Mouse (Mus musculus) gastrocnemius, postnatal 10 days (tissue): Measurements from ENCODE around the gene Mecr. TPM values are rescaled to one million over a fixed set of nuclear protein-coding genes. Genes with fewer than 3 reads are reported as not detected.
A peak's percentile ranks its signal among the peaks of the same experiment; 100 is the strongest.

Source experiments
- DNase-seq: peaks from one replicate; pipeline ENCODE4 v3.0.0; 2021; ENCODE audit warnings: mixed read lengths
- total RNA-seq, 2 experiments: library from RNA; stranded (reverse); gene quantifications; 2 replicates each; pipeline ENCODE4 v1.2.3; 2021

Mecr gene
- total RNA-seq, 2 experiments from 2014 or later, result 19.0 to 22.4 TPM

DNA sequence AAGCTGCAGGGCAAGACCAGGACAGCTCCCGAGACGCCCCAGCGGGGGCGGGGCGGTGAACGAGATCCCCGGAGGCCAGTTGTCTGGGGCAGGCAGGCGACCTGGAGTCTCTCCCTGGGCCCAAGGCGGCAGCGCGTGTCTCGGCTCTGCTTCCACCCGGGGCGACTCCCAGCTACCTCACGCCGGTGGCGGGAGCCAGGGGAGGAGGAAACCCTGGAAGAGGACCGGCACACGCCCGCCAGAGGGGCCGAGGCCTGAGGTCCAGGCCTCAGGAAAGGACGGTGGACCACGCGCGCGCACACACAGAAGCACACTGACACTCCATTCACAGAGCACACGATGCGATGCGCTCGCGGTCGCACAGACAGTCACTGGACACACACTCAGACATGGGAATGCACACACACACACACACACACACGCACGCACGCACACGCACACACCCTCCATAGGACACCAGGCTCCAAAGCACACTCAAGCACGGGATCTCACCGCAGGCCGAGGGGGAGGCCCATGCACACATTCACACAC, 6.9 kb upstream of the Mecr start:
- DNase-seq, result peak; percentile 46

DNA sequence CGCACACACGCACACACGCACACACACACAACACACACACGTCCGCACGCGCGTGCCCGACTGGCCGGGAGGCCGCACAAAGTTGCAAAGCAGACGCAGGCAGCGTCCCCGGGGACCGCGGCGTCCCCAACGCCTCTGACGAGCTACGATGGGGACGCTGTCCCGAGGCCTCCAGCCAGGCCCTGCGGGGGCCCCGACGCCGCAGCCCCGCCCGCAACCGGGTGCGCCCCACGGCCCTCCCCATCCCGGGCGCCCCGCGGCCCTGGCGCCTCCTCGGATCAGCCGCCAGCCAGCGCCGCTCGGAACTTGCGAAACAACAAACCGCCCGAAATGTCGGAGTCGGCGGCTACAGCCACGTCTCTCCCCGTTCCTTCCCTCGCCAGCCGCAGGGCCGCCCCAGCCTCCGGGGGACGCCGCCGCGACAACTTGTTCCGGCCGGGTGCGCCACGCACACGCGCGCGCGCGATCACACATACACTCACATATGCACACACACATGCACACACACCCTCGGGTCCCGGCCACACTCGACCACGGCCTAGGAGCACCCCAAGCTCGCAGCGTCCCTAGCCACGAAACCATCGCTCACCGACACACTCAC, 6.3 kb upstream of the Mecr start:
- DNase-seq, result peak; percentile 43

DNA sequence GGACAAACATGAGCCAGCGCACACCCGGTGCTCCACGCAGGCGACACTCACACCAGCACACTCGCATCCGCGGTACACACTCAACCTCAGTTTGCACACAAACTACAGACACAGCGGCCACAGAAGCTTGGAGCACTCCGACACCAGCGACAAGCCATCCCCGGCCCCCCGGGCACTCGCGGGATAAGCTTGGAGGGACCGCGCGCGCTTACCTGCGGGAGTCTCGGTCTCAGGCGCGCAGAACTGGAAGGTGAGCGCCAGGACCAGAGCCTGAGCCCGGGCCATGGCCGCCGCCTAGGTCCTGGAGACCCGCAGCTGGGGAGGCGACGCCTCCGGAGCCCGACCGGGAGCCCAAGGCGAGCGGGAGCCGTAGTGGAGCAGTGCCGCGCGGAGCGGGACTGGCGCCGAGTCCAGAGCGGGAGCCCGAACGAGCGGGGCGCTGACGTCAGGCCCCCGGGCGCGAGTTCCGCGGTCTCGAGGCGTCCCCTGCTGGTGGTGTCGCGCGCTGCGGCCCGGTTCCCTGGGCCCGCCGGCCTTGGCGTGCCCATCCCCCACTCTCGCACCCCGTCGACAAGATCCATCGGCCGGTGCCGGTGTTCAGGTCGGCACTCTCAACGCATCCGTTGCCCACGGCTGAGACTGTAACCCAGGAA, 5.3 kb upstream of the Mecr start, which contains the start of gene Ptpru:
Gene Ptpru, minus strand, starts transcription at position 417 of the 653 bp plus-strand sequence.
- peak; percentile 96 for DNase-seq

DNA sequence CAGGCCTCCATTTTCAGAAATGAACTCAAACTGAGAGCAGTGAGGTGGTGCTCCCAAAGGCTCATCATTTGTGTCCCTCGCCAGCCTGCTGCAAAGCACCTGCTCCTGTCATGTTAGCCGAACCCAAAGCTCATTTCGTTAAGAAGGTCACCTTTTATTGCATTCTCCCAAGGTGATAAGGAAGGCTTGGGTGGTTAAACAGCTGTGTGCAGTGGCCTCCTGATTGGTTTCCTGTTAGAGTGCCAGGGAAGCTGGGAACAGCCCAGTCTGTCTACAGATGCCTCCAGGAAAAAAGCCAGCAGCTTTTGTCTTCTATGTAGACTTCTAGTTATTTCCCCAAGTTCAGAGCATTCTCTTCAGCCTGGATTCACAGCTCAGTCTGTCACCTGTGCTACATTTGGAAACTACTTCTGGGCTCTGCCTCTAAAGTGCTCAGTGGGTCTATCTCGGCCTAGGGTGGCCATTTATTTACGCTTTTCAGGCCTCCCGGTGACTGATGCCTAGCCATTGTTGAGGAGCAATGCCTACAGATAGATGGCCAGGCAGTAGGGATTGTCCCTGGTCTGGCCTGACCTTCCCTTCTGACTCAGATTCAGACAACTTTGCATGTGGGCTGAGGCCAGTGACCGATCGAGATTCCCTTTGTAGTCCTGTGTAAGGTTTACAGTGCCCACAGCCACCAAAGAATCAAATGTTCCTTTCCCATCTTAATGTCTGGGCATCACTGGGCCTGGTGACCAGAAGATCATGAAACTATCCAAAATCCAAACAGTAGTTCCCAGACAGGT, 2.9 kb downstream of the Mecr start:
- no peak for DNase-seq

DNA sequence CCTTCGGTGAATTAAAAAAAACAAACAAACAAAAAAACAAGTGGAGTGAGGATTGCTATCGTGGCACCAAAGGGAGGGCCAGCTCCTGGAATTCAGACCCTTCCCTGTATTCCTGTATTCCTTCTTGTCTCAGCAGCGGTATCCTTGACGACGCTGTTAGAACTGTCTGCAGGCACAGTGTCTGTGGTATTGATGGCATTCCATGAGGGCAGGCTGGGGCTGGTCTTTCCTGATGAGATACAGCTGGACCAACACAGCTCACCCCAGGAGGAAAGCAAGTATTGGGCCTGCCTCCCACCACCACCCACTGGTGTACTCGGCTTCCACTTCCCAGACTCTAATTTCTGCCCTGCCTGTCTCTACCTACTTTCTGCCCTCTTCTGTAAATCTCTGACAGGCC, 4.8 kb downstream of the Mecr start:
- no peak for DNase-seq

DNA sequence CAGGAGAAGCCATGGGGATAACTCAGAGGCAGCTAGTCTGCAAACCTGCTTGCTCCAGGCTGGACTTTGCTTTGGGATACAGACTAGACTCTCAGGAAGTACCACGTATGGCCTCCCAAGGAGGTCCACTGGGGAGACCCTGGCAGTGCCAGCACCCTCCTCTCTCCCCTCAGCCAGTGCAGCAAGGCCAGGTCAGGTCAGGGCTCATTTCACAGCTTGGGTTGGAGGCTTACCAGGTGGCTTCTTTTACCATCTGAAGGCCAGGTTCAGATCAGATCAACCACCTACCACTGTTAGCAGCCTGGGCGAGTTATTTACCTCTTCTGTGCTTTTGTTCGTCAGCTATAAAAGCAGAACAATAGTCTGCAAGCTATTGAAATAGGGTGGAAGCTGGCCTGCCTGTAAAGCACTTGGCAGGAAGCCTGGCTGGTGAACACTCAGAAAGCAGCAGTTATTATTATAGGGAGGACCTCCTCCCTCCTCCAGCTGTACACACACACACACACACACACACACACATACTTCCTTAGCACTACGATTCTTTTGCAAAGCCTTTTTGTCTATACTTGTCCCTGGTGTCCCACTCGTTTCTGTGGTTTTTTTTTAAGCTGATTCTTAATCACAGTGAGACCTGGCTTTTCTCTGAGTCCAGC, 6.8 kb downstream of the Mecr start:
- DNase-seq, result peak; percentile 46

DNA sequence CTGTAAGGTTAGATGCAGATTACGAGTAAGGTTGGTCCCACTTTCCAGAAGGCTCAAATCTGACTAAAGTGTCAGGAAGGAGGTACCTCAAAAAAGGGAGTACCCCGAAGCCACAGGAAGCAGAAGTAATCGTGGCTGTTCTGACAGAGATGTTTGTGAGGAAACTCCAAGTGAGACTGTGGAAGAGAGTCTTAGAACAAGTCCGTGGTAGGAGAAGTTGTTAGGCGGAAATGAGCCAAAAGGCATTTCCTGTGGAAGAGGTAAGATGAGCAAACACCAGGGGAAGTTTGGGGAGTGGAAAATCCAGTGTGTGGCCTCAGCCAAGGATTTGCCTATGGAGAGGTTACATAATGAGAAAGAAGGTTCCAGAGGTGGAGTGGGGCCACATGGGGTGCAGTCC, 11.7 kb downstream of the Mecr start:
- no peak for DNase-seq

DNA sequence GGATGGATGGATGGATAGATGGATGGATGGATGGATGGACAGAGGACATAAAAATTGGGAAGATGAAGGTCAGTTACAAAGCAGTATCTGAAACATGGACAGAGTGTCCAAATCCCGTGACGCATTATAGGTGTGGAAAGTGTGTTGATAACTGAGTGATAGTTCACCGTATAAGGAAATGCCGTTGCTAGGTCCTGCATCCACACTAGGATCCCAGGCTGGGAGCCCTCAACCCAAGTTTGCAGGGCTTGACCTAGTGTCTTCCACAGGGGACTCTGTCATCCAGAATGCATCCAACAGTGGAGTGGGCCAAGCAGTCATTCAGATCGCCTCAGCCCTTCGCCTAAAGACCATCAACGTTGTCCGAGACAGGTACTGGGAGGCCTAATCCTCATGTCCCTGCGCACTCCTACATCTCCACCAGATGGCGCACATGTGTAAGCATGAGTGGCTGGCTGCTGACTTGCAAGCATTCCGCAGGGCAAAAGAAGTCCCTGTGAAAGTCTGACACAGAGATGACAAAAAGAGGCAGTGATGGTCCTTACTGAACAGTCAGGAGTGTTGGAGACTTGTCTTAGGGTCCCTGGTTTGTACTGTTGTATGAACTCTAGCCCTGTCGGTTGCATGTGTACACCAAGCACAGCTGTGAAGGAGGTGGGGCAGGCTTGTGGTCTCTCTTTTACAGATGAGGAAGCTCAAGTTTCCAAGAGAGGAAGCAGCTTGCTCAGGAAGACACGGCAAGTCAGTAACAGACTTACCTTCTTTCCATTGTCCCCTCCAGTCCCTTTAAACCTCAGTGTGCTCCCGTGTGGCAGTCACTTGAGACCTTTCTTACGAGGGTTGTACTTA, 17.4 kb downstream of the Mecr start:
- DNase-seq, result peak; percentile 79

DNA sequence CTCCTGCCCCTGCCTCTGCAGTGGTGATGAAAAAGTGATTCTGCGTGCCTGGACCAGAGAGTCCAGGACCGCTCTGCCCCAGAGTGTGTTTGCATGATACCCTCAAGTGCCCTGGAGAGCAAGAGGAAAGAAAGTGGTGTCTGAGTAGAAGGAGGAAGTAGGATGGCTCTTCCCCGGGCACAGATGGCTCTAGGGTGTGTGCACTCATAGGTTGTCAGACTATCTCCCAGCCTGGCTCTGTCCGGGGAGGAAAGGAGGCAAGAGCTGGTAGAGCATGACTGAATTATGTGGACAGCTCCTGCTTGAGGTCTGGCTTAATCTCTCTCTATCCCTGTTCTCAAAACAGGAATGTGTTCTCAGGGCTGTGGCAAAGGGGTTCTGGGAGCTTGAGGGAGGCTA, 18.1 kb downstream of the Mecr start:
- DNase-seq, result no peak

DNA sequence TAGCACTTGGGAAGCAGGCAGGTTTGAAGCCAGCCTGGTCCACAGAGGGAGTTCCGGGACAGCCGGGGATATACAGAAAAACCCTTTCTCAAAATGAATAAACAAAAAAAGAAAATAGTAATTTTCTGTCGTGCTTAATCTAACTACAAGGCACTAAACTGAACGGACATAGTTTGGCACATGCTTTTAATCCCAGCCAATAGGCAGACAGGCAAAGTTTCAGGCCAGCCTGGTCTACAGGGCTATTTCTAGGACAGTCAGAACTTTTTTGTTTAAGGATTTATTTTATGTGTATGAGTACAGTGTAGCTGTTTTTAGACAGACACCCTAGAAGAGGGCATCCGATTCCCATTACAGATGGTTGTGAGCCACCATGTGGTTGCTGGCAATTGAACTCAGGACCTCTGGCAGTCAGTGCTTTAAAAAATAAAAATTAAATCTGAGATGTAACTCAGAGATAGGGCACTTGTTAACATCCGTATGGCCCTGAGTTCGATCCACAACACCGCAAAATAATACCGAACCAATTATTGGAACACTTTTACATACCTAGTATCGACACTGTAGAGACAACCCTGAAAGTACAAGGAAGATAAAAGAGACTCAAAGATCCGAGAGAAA, 29.5 kb downstream of the Mecr start:
- no peak for DNase-seq

DNA sequence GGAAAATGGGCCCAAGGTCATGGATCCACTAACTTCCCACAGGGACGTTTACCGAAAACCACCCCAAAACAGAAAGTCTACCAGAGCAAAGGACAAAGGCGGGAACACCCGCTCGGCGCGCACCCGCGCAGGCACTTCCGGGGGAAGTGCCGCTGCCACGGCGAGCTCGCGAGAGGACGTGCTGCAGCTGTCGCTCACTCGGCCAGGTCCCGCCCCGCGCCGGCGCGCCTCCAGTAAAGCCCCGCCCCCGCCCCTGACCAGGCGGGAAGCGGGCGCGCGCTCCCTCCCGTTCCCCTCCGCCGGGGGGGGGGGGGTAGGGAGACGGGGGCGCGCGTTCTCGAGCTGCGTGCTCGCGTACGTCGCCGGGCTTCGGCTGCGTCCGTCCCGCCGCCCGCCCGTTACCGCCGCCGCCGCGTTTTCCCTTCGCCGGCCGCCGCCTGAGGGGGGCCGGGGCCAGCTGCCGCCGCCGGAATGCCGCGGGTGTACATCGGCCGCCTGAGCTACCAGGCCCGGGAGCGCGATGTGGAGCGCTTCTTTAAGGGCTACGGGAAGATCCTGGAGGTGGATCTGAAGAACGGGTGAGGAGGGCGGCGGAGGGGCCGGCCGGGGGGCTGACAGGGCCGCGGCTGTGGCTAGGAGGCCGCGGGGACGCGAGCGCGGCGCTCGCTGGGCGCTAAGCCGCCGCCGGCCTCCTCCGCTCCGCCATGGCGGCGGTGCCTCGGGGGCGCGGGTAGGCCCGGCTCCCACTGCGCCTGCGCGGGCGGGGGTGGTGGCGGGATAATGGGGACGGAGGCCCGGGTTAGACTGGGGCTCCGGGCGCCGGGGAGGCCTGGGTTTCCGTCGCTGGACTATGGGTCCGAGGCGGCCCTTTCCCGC, 30.3 kb downstream of the Mecr start, which contains the start of gene Srsf4:
Gene Srsf4, plus strand, starts transcription at position 325 of the 876 bp plus-strand sequence.
- peak; percentile 95 for DNase-seq

DNA sequence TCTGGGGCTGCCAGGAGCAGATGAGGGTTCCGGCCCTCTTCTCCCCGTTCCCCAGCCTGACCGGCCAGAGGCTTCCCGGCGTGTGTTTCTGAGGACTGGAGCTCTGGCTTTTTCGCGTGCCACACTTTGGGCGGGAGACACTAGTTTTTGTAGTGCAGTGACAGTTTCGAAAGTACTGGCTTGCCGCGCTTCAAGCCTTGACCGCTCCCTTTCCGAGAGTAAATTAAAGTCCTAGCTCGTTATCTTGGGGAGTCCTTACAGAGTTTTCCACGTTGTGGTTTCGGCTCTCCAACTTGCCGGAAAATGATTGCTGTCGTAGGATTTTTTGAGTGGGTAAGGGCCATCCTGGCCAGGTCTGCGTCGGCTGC, 30.9 kb downstream of the Mecr start:
- DNase-seq, result no peak

DNA sequence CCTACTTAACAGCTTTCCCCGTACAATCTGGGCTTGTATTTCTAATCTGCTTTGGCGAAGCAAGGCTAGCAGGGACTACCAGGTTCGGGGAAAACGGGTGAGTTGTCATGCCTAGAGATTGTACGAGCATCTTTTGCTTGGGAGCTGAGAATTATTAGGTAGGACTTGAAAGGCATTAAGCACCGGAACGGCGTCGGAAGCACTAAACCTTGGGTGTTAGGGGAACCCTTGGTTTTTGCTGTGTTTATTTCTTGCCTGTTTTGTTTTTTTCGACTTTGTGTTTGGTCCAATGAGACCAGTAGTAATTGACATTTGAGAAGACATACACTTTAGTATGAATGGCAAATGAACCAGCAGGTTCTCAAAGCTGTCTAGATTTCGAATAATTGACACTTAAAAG, 31.3 kb downstream of the Mecr start:
- no peak for DNase-seq

DNA sequence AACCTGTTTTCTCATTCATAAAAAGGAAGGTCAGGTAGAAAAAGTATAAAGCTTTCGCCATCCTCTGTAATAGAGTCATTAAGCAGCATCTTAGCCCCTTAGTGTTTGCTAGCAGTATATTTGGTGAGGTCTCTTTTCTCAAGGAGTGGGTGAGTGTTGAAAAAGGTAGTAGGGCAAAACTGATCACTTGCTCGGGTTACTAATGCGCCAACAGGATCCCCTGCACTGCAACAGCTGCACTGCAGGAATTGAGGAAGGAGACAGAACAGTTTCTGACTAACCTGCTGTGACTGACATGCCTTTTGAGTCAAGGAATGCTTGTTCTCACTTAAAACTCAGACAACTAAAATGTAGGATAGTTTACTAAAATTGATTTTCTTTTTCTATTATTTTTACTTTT, 32.0 kb downstream of the Mecr start:
- no peak for DNase-seq

DNA sequence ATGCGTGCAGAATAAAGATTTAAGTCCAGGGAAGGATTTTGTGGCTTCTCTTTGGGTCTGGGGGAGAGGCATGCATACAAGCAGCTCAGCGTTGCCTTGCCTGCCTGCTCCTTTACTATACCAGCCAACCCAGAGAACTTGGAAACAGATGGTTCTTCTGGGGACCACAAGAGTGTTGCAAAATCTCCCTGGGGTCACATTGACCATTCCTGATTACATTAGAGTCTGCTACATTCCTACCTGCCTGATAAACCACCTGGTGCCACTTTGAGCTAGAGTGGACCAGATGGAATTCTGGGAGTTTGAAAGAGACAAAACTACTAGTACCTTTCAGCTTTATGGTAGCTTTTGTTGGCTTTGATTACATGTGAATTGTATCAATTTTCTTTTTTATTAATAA, 33.6 kb downstream of the Mecr start:
- DNase-seq, result no peak

DNA sequence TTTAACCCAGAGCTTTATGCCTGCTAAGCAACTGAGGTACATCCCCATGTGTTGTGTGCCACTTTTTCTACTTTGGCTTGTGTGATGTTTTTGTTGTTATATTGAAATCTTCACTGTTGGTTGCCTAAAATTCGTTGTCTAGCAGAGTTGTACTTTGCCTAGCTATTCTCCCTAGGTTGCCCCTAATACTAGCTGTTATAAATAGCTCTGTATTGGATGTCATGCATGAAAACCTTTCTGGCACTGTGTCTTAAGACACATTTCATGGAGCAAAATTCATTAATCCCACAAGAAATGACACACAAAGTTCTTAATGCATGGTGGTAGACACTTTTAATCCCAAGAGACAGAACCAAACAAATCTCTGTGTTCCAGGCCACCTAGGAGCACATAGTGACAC, 36.4 kb downstream of the Mecr start:
- no peak for DNase-seq

DNA sequence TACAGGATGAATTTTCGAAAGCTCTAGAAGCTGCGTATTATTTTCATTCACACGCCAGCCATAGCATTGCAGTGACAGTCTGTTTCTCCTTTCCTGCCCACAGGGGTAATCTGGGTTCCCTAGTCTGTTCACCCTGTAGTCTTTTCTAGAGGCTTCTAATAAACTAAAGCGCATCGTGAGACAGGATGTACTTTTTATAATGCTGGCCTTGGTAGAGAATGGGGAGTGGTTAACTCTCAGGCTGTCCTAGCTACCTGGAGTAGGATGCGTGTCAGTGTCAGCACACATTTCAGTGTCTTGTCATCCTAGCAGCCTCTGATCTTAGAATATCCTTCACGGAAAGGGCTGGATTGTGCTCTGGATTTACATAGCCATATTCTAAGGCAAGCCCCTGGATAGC, 38.0 kb downstream of the Mecr start:
- DNase-seq, result no peak

DNA sequence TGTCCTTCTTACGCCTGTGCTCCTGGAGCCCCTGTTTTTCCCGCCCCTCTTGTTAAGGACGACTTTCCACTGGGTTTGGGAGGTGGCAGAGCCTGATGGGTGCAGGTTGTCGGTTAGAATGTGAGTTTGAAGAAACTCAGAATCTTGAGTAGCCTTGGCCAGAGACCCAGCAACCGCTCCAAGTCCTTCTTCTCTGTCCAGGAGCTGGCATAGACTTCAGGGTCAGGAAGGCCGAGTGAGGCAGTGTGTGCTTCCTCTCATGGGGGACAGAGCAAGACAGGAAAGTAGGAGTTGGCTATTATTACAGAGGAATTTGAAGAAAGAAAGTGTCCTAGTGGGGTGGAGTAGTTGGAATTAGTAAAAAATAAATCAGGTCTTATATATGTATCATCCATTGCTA, 40.3 kb downstream of the Mecr start:
- DNase-seq, result no peak

DNA sequence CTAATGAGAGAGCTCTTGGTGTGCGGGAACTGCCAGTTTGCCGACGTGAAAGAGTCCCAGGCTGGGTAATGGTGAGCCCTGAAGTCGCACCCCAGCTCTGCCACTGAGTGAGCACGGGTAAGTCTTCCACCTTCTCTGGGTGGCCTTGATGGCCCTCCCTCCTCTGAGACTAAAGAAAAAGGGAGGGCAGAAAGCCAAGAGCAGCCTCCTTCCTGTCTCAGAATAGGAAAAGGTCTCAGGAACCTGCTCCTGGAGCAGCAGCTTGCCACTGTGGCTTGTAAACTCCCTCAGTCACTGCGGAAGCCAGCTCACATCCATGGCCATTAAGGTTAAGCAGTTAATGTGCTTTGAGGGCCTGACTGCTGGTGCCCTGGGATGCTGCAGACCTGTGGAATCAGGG, 42.1 kb downstream of the Mecr start:
- DNase-seq, result no peak

DNA sequence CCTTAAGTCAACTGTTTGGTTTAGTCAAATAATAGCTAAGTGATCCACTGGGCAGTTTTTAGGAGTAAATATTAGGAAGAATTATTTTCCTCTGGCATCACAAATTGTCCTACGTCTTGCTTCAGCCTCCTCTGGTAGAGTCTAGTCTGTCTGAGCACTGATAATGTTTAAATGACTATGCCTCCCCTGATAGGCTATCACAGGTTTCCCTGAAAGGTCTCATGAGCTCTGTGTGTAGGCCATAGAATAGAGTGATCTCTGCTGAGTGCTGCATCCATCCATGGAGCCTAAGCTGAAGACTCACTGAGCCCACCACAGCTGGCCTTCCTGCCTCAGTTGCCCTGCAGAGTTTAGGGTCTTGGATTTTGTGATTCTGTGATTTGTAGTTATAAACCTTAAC, 45.3 kb downstream of the Mecr start:
- DNase-seq, result no peak
